Mouse (Mus musculus): ENCODE measurements at regions not wholly inside any gene's neighbourhood (a gene's known extent, or its start where the extent isn't known, plus 50 kb on each side); places are given as distances from the start of the nearest gene placed in this dataset.

GRCm38 (mm10) chr14:18127385-18127784 is 111.5 kb downstream of the Nr1d2 start:
- DNase-seq (ENCODE audit: low spot score in 2 of 2) = no peak

- DNase-seq (ENCODE audit: low spot score in 2 of 2) = peak; percentile 36 to 68
These were observed 131.8 kb downstream of the Nr1d2 start for GRCm38 (mm10) chr14:18106901-18107789.

GRCm38 (mm10) chr14:18105606-18106005 is 133.3 kb downstream of the Nr1d2 start:
- no peak for DNase-seq (ENCODE audit: low spot score in 2 of 2)

- DNase-seq (ENCODE audit: low spot score in 2 of 2) = no peak
These were observed 138.7 kb downstream of the Nr1d2 start for GRCm38 (mm10) chr14:18100195-18100594.

Measured in layer of hippocampus, adult 18-20 months (tissue).